Comparison of ENCODE assay signal across 24 mouse cellular contexts in the genomic region with DNA sequence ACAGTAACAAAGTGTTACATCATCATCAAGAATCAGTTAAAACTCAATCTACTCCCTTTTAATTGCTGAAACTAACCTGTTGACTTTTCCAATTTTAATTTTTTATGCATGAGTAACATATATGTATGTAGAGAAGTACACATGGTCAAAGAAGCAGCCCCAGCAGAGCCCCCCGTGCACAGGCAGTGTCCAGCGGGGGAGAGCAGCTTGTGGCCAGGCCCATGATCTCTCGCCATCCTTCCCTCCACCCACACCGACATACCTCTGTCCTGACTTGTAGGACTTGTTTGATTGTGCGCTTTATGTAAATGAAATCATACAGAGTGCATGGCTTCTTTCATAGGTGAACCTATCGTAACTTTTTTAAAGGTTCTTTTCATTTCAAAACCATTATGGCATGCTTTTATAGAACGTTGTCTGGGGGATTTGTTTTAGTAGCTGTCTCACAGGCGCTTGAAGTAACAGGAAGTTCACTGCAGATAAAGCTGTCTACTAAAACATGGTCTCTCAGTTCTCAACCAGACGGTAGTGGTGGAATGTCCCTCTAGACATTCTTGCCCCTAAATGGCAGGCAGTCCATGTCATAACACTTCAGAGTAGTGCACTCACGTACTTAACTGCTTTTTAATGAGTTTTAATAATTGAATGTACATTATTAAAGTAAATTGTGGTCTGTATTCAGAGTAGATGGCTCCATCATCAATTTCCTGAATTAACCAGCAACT.
A peak's percentile ranks its signal among the peaks of the same experiment; 100 is the strongest.
DNase-seq lines count a peak whose midpoint lies in the region; ATAC-seq and TF ChIP-seq lines count a peak whose summit lies in the region.
"Had no signal": no experiment of that assay in that cellular context is flagged by ENCODE, and none has a peak within 500 bp of the region (broad histone marks: within the 10 kb centered on the region; RNA-seq: fewer than 3 reads in every experiment).

No protein-coding gene starts in this region.

- peaks cover 18% of the 10 kb centered on the region for H3K36me3 ChIP-seq in heart, embryonic 10.5 days
- no peaks in the 10 kb centered on the region; the same call in 1 of the 2 replicates for H3K36me3 ChIP-seq in intestine, embryonic 14.5 days (ENCODE audit: control insufficient read depth, insufficient read depth, low read length)
- H3K36me3 ChIP-seq in intestine, embryonic 15.5 days, result no peaks in the 10 kb centered on the region
- no peaks in the 10 kb centered on the region for H3K36me3 ChIP-seq in lung, embryonic 16.5 days (ENCODE audit: control insufficient read depth, insufficient read depth, low read length)
- H3K36me3 ChIP-seq in heart, postnatal 0 days (replicated peaks; ENCODE audit: control insufficient read depth, insufficient read depth, low read length), result no peaks in the 10 kb centered on the region
- H3K36me3 ChIP-seq: embryonic facial prominence, embryonic 15.5 days had no signal

- H3K4me3 ChIP-seq in heart, embryonic 10.5 days, result no peak overlapping the region
- no peak overlapping the region for H3K4me3 ChIP-seq in intestine, embryonic 14.5 days (ENCODE audit: low read depth, low read length)
- H3K4me3 ChIP-seq in intestine, embryonic 15.5 days (replicated peaks), result no peak overlapping the region
- no peak overlapping the region for H3K4me3 ChIP-seq in lung, embryonic 16.5 days (ENCODE audit: low read length)
- H3K4me3 ChIP-seq in heart, postnatal 0 days (ENCODE audit: low read depth, low read length), result no peak overlapping the region
- H3K4me3 ChIP-seq: embryonic facial prominence, embryonic 15.5 days; left cerebral cortex, adult 2 months; liver, embryonic 13.5 days; midbrain, embryonic 10.5 days had no signal

- H3K4me2 ChIP-seq in intestine, embryonic 14.5 days (ENCODE audit: low read length), result no peak overlapping the region
- H3K4me2 ChIP-seq in intestine, embryonic 15.5 days (replicated peaks), result no peak overlapping the region
- H3K4me2 ChIP-seq in lung, embryonic 16.5 days (ENCODE audit: low read depth, low read length), result no peak overlapping the region
- no peak overlapping the region for H3K4me2 ChIP-seq in heart, postnatal 0 days (ENCODE audit: low read depth, low read length)
- H3K4me2 ChIP-seq: embryonic facial prominence, embryonic 15.5 days; liver, embryonic 13.5 days had no signal

- 33% methylated on average over 10 of the region's 10 CpGs for WGBS in heart, embryonic 10.5 days
- WGBS in intestine, embryonic 14.5 days, result 37% methylated on average over 10 of the region's 10 CpGs
- 49% methylated on average over 10 of the region's 10 CpGs for WGBS in intestine, embryonic 15.5 days
- 25% methylated on average over 10 of the region's 10 CpGs for WGBS in lung, embryonic 16.5 days
- 17% methylated on average over 10 of the region's 10 CpGs for WGBS in heart, postnatal 0 days

- no peak for TF ChIP-seq EP300 in heart, postnatal 0 days (IDR thresholded peaks at IDR 0.05; ENCODE audit: low read depth)

- no peaks in the 10 kb centered on the region for H3K9me3 ChIP-seq in heart, embryonic 10.5 days
- no peaks in the 10 kb centered on the region for H3K9me3 ChIP-seq in intestine, embryonic 14.5 days (ENCODE audit: control insufficient read depth, low read length)
- no peaks in the 10 kb centered on the region for H3K9me3 ChIP-seq in intestine, embryonic 15.5 days
- no peaks in the 10 kb centered on the region for H3K9me3 ChIP-seq in lung, embryonic 16.5 days (ENCODE audit: control insufficient read depth, low read length)
- H3K9me3 ChIP-seq in heart, postnatal 0 days (replicated peaks; ENCODE audit: control insufficient read depth, low read length), result no peaks in the 10 kb centered on the region
- H3K9me3 ChIP-seq: embryonic facial prominence, embryonic 15.5 days; liver, embryonic 13.5 days; midbrain, embryonic 10.5 days had no signal

- no peaks in the 10 kb centered on the region for H3K27me3 ChIP-seq in heart, embryonic 10.5 days (ENCODE audit: insufficient read depth, poor library complexity, severe bottlenecking)
- H3K27me3 ChIP-seq in intestine, embryonic 14.5 days (replicated peaks; ENCODE audit: control insufficient read depth, insufficient read depth, low read length), result no peaks in the 10 kb centered on the region
- no peaks in the 10 kb centered on the region for H3K27me3 ChIP-seq in intestine, embryonic 15.5 days (replicated peaks)
- H3K27me3 ChIP-seq in lung, embryonic 16.5 days (ENCODE audit: control insufficient read depth, insufficient read depth, low read depth, low read length), result no peaks in the 10 kb centered on the region
- H3K27me3 ChIP-seq in heart, postnatal 0 days (ENCODE audit: control insufficient read depth, insufficient read depth, low read length), result no peaks in the 10 kb centered on the region
- H3K27me3 ChIP-seq: embryonic facial prominence, embryonic 15.5 days; liver, embryonic 13.5 days had no signal

- no peak overlapping the region for H3K9ac ChIP-seq in intestine, embryonic 14.5 days (ENCODE audit: low read length)
- H3K9ac ChIP-seq in intestine, embryonic 15.5 days, result no peak overlapping the region
- H3K9ac ChIP-seq in lung, embryonic 16.5 days (ENCODE audit: low read length), result no peak overlapping the region
- no peak overlapping the region for H3K9ac ChIP-seq in heart, postnatal 0 days (replicated peaks; ENCODE audit: low read depth, low read length)
- H3K9ac ChIP-seq: embryonic facial prominence, embryonic 15.5 days; forebrain, postnatal 0 days; liver, embryonic 13.5 days had no signal

- no peak for ATAC-seq in intestine, embryonic 14.5 days (replicated peaks; ENCODE audit: low FRiP score, low TSS enrichment, low read depth)
- ATAC-seq in intestine, embryonic 15.5 days, result no peak
- peak; percentile 65; the same call in 1 of the 2 replicates for ATAC-seq in lung, embryonic 16.5 days (ENCODE audit: low read depth)
- 0 out of 2 replicates have a peak, but pooled peaks have one; percentile 49 for ATAC-seq in heart, postnatal 0 days (ENCODE audit: insufficient read depth, low read depth)
- no peak for ATAC-seq in activated CD4-positive, CD25-positive, alpha-beta regulatory T cell, adult 4 months
- ATAC-seq: forebrain, postnatal 0 days had no signal

- peak overlapping the region; percentile 89 for H3K27ac ChIP-seq in heart, embryonic 10.5 days
- H3K27ac ChIP-seq in intestine, embryonic 14.5 days (ENCODE audit: low read depth), result no peak overlapping the region
- no peak overlapping the region for H3K27ac ChIP-seq in intestine, embryonic 15.5 days
- peak overlapping the region; percentile 22; the same call in 1 of the 2 replicates for H3K27ac ChIP-seq in lung, embryonic 16.5 days (ENCODE audit: low read length)
- peak overlapping the region; percentile 83 for H3K27ac ChIP-seq in heart, postnatal 0 days (ENCODE audit: low read depth)
- H3K27ac ChIP-seq: embryonic facial prominence, embryonic 15.5 days; left cerebral cortex, adult 2 months; liver, embryonic 13.5 days; midbrain, embryonic 10.5 days had no signal

- DNase-seq in heart, embryonic 10.5 days (ENCODE audit: low spot score), result no peak
- no peak for DNase-seq in heart, adult 8-10 months (ENCODE audit: low spot score)
- peak; percentile 48 for DNase-seq in intestine, embryonic 14.5 days (ENCODE audit: low spot score)
- no peak for DNase-seq in lung, postnatal 36 days
- DNase-seq in heart, postnatal 0 days (ENCODE audit: low spot score), result peak; percentile 76
- DNase-seq: adrenal gland, adult 8-10 months; B cell, adult 2 months; cerebellum, adult 8-10 months; forebrain, postnatal 0 days; gastrocnemius, postnatal 36 days; kidney, adult 2 months; kidney, postnatal 36 days; layer of hippocampus, adult 9-11 months; left cerebral cortex, postnatal 4 days; liver, embryonic 13.5 days; retina, postnatal 1 day; right cerebral cortex, postnatal 4 days; thymus, postnatal 14 days had no signal

- peaks cover 34% of the 10 kb centered on the region for H3K4me1 ChIP-seq in heart, embryonic 10.5 days
- H3K4me1 ChIP-seq in intestine, embryonic 14.5 days (replicated peaks; ENCODE audit: control insufficient read depth, insufficient read depth, low read length), result peaks cover 18% of the 10 kb centered on the region
- H3K4me1 ChIP-seq in intestine, embryonic 15.5 days (replicated peaks), result no peaks in the 10 kb centered on the region; the same call in 1 of the 2 replicates
- peaks cover 6% of the 10 kb centered on the region for H3K4me1 ChIP-seq in lung, embryonic 16.5 days (replicated peaks; ENCODE audit: control insufficient read depth, insufficient read depth, low read length)
- H3K4me1 ChIP-seq in heart, postnatal 0 days (ENCODE audit: control insufficient read depth, insufficient read depth), result peaks cover 13% of the 10 kb centered on the region
- H3K4me1 ChIP-seq: embryonic facial prominence, embryonic 15.5 days; midbrain, embryonic 10.5 days had no signal

- TF ChIP-seq CTCF in heart, postnatal 0 days (IDR thresholded peaks at IDR 0.05; ENCODE audit: low read depth), result no peak

Comparison
In these comparisons a context has a peak if more than half of its experiments do, and no peak if none do; other contexts are left out.
1. DNase-seq: peak in intestine, embryonic 14.5 days (single experiment) and heart, postnatal 0 days (single experiment); none in heart, embryonic 10.5 days (single experiment), heart, adult 8-10 months (single experiment) and lung, postnatal 36 days (single experiment).
2. H3K27ac ChIP-seq: peak in heart, embryonic 10.5 days (single experiment), lung, embryonic 16.5 days (single experiment) and heart, postnatal 0 days (single experiment); none in intestine, embryonic 14.5 days (single experiment) and intestine, embryonic 15.5 days (single experiment).
3. ATAC-seq: peak in lung, embryonic 16.5 days (single experiment) and heart, postnatal 0 days (single experiment); none in intestine, embryonic 14.5 days (single experiment), intestine, embryonic 15.5 days (single experiment) and activated CD4-positive, CD25-positive, alpha-beta regulatory T cell, adult 4 months (single experiment).